Mouse (Mus musculus): Measurements from ENCODE around the gene Man2a2.

- TF ChIP-seq CTCF (conservative IDR thresholded peaks at IDR 0.05; ENCODE audit: low read length) (no peak), POU5F1 (IDR thresholded peaks at IDR 0.05; ENCODE audit: borderline replicate concordance, low read length) (no peak), NANOG (IDR thresholded peaks at IDR 0.05; ENCODE audit: borderline replicate concordance, low read length) (no peak)
Measured at GRCm38 (mm10) chr7:80372166-80372565, 991 bp upstream of the Man2a2 start.
